Mouse (Mus musculus) stomach, postnatal 0 days (tissue): ENCODE measurements at regions not wholly inside any gene's neighbourhood (a gene's known extent, or its start where the extent isn't known, plus 50 kb on each side); places are given as distances from the start of the nearest gene placed in this dataset.

ENCODE experiments used
- CTCF ChIP-seq: IDR thresholded peaks from 2 replicates; pipeline ENCODE4 v1.5.1; 2016; ENCODE audit warnings: antibody characterized with exemption, low read depth, mild to moderate bottlenecking, moderate library complexity
- EP300 ChIP-seq: optimal IDR thresholded peaks from 2 replicates; pipeline ENCODE3; 2016; ENCODE audit warnings: antibody characterized with exemption

DNA sequence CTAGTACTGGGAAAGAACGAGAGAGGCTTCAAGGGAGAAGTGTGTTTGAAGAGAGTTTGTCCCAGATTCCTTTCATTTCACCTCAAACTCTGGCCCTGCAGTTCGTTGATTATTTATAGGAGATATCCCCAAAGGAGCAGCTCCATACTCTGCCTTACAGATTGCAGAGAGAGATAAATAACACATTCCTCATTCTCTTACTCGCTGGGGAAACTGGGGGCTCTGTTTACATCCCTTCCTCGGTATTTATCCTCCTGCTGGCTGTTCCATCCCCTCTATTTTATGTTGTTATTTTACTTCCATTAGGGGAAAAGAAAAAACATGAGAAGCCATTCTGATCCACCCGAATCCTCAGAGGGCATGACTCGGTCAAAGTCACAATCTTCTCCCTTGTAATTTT, 447.5 kb upstream of the Pappa start:
- TF ChIP-seq CTCF (no peak), EP300 (no peak)
